Mouse (Mus musculus): Measurements from ENCODE around the gene Pex11b.
A peak's percentile ranks its signal among the peaks of the same experiment; 100 is the strongest.
"Not testable (repeated sequence)": the region's sequence is repeated elsewhere in the genome, so short reads cannot be mapped to it uniquely, and the experiment has no call there.

Gene Pex11b

DNA sequence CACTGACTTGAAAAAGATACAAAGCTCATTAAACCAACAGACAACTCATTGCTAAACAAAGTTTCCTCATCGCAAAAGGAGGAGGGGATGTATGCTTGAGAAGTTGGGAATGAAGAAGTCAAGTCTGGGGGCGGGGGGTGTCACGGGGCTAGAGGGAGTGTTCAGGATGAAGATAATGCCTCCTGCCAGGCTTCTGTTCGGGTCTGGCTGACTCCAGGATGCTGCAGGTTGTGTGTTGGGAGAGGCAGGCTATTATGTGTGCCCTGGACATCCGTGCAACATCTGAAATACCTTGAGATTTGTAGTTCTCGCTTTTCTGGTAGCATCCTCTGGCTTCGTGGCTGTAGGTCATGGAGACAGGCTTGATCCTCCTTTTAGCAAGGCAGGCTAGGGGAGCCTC lies 43.3 kb downstream of the Pex11b start:
- no peak for DNase-seq

DNA sequence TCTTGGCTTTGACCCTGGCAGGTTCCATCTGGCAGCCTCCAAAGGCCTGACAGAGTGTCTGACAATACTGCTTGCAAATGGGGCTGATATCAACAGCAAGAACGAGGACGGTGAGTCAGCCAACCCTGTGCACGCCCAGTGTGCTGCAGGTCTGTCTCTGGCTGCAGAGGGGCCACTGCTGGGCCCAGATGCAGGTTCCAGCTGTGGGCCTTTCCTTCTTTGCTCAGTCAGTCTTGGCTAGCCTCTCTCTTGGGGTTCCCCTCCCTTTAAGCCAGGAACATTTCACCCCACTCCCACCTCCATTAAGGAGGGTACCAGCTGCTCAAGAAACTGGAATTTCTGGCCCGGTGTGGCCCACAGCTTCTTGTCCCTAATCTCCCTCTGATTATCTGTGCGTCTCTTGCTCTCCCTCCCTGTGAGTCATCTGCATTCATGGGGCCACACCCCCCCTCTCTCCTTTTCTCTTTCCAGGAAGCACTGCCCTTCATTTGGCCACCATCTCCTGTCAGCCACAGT lies 44.0 kb downstream of the Pex11b start:
- no peak for DNase-seq

DNA sequence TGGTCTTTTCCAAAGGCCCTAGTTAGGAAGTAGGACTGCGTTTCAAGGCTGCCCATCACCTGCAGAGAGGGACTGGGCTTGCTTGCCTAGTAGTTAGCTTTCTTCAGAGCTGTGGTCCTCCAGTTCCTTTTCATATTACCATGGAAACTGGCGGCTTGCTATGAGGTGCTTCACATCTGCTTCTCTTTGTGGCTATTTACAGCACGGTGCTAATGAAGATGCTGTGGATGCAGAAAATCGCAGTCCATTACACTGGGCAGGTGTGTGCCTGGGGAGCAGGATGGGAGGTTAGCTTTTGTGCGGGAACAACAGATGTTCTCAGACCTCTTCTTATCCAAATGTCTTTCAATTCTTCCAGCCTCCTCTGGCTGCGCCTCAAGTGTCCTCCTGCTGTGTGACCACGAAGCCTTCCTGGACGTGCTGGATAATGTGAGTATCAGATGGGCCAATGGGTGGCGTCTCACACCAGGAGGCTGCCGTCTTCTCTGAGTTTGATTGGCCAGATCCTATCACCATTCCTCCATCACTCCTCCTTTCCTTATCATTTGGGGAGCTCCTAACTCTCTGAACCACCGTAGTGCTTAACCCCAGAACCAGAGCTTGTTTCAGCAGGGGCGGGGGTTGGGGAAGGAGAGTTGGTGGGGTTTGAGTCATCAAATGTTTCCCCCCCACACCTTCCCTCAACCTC lies 45.2 kb downstream of the Pex11b start:
- no peak for DNase-seq

DNA sequence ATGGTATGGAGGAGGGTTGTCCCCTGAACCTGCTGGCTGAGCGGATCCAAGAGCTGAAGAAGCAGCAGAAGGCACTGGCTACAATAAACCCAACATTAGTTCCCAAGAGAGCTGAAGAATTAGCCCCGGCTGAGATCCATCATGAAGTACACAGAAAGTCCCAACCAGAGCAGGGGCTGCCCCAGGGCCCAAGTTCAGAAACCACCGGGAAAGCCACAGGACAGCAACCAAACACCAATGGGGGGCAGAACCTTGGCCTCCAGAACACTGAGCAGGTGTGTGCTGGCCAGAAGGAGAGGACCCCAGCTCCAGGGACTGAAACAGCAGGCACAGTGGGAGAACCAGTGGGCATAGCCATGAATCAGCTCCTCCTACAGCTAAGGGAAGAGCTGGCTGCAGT lies 48.3 kb downstream of the Pex11b start:
- no peak for DNase-seq

- no peak for DNase-seq
Observed at GRCm38 (mm10) chr3:96684151-96684821, 49.1 kb downstream of the Pex11b start.

DNA sequence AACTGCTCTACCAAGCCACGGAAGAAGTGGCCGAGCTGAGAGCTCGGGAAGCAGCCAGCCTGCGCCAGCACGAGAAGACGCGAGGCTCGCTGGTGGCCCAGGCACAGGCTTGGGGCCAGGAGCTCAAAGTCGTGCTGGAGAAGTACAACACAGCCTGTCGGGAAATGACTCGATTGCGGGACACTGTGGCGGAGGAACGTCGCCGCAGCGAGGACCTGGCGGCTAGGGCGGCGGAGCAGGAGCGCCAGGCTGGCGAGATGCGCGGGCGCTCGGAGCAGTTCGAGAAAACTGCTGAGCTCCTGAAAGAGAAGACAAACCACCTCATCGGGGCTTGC lies 49.6 kb downstream of the Pex11b start:
- no peak for DNase-seq

GRCm38 (mm10) chr3:96686057-96686456 lies 50.9 kb downstream of the Pex11b start:
- not testable (repeated sequence) for DNase-seq

GRCm38 (mm10) chr3:96688854-96689253 lies 53.7 kb downstream of the Pex11b start:
- DNase-seq, result no peak

DNA sequence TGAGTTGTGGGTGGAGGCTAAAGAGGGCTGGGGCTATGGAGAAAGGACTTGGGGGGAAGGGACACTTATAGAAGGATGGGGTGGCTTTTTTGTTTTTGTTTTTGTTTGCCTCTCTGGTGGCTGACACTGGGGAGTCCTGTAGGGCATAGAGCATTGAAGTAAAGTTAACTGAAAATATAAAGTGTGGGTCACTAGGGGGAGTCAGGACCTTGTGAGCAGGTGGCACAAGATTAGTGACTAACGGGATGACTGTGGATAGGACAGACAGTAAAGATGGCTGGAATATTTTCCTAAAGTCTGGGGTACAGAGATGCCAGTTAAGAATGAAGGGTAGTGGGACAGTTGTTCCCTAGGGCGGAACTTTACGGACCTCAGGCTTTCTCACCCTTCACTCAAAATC lies 55.1 kb downstream of the Pex11b start:
- DNase-seq, result no peak

DNA sequence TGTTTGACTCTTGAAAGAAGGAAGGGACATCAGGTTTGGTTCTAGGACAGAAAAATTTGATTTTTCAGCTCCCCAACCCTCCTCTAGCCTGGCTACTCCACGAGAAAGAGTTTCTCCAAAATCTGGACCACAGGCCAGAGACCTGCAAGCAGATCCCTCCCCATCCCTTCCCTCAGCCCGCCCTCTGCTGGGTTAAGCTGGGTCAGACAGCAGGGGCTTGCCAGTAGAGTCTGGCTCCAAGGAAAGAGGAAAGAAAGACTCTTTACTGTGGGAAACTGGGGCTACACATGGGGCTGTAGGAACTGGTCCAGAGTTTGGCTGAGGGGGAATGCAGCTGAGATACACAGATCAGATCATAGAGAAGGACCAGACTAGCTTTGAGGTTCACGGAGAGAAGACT lies 57.3 kb downstream of the Pex11b start:
- peak; percentile 46 for DNase-seq

GRCm38 (mm10) chr3:96693579-96693978 lies 58.4 kb downstream of the Pex11b start:
- no peak for DNase-seq

All from lung, postnatal 14 days (tissue).